Mouse (Mus musculus): ENCODE data around the gene Plce1.

- TF ChIP-seq CTCF (IDR thresholded peaks at IDR 0.05; ENCODE audit: control insufficient read depth, insufficient read depth, low read length) (no peak), POLR2A (IDR thresholded peaks at IDR 0.05; ENCODE audit: borderline replicate concordance, control insufficient read depth, low read depth, low read length) (no peak)
Observed at GRCm38 (mm10) chr19:38688741-38689507, 208.0 kb downstream of the Plce1 start.
